Mouse (Mus musculus) frontal cortex, postnatal 10 days (tissue): ENCODE measurements at regions not wholly inside any gene's neighbourhood (a gene's known extent, or its start where the extent isn't known, plus 50 kb on each side); places are given as distances from the start of the nearest gene placed in this dataset.

ENCODE experiments used
- DNase-seq, 2 experiments: peaks; one replicate each; pipeline ENCODE4 v3.0.0; 2022; ENCODE audit warnings: low spot score in 2 of 2, mixed read lengths in 1 of 2

GRCm38 (mm10) chr3:8751356-8751755 lies 858.5 kb downstream of the Zfp704 start:
- DNase-seq, result no peak

DNA sequence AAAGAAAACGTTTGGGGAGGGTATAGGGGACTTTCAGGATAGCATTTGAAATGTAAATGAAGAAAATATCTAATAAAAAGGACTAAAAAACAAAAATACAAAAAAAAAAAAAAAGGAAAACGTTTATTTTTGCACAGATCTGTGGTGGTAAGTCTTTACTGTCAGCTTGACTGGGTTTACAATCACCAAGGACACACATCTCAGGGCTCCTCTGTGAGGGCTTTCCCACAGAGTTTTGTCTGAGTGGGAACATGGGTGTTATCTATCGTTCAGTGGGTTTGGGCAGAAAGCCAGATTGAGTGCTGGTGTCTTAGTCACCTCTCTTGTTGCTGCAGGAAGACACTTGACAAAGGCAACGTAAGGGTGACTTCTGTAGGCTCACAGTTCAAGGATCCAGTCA lies 859.0 kb downstream of the Zfp704 start:
- DNase-seq, result no peak

- DNase-seq, result no peak
Observed at GRCm38 (mm10) chr3:8750162-8750561, 859.7 kb downstream of the Zfp704 start.

DNA sequence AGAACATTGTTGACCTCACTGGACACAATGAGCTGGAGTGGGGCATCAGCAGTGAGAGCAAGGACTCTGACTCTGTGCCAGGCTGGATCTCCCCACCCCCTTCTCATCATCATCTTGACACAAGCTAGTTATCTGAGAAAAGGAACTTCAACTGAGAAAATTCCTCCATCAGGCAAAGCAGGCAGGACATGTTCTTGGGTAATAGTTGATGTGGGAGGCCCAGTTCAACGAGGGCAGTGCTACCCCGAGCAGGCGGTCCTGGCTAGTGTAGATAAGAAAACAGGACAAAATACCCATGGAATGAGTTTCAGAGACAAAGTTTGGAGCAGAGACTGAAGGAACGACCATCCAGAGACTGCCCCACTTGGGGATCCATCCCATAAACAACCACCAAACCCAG lies 862.7 kb downstream of the Zfp704 start:
- no peak for DNase-seq

GRCm38 (mm10) chr3:8746677-8747076 lies 863.2 kb downstream of the Zfp704 start:
- no peak for DNase-seq

- no peak for DNase-seq
Observed at GRCm38 (mm10) chr3:8746037-8746436, 863.8 kb downstream of the Zfp704 start.

GRCm38 (mm10) chr3:8744857-8745256 lies 865.0 kb downstream of the Zfp704 start:
- DNase-seq, result no peak

DNA sequence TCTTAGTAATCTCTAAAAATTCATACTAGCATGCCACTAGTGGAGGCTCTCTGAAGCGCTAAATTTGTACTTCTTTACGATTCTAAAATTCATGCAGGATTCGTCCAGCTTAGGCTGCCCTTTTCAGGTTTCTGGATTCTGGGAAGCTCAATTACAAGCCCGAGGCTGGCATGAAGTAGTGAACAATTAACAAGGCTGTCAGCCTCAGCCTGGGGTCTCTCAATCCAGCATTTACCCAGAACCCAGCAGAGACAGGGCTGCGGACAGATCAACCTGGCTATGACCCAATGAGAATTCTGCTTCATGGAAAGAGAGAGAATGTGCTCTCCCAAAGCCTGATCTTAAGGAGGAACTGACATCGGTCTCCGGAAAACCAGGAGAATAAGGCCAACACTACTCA lies 866.2 kb downstream of the Zfp704 start:
- no peak for DNase-seq

DNA sequence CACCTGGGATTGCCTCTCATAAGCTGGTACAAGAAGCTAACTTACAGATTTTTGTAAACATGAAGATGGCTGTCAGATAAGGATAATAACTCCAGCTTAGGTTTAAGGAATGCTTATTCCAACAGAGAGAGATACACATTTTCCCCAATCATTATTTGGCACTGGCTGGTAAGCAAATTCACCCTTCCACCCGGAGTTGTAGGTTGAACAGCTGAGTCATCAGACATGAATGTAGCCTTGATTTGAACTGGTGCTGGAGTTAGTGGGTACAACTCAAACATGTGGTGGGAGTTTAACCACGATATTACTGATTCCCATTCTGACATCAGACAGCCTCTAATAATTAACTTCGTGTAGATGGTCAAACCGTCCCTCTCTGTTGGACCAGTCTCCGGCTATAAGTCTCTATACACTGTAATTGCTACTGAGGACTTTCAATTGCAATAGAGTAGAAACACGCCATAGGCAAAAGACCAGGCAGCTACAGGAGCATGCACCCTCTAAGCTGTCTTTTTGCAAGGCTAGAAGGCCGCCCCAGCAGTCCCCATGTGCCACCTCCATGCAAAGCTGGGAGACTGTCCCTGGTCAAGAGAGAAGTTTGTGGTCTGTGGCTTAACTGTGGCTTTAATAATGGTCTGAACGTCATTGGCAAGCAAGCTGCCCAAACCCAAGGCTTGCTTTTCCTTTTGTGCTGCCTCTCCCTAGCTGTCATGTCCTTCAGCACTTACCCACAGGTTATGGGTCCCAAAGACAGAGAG lies 868.4 kb downstream of the Zfp704 start:
- no peak for DNase-seq

GRCm38 (mm10) chr3:8740710-8741109 lies 869.2 kb downstream of the Zfp704 start:
- DNase-seq, result no peak

DNA sequence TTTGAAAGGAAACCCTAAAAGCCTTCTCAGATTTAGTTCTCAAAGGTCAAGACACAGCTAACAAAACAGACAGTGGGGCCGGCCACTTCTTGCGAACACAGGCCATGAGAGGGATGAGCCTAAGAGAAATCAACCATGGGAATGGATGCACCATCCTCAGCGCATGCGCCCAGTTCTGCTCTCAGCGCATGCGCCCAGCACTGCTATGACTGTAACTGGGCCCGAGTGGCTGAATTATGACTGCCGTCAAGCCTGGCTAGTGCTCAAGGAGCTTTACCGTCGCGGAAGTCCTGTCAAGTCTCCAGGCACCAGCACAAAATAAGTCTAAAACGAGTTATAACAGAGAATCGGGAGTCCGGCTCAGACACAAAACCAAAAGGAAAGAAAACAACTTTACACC lies 870.6 kb downstream of the Zfp704 start:
- no peak for DNase-seq

DNA sequence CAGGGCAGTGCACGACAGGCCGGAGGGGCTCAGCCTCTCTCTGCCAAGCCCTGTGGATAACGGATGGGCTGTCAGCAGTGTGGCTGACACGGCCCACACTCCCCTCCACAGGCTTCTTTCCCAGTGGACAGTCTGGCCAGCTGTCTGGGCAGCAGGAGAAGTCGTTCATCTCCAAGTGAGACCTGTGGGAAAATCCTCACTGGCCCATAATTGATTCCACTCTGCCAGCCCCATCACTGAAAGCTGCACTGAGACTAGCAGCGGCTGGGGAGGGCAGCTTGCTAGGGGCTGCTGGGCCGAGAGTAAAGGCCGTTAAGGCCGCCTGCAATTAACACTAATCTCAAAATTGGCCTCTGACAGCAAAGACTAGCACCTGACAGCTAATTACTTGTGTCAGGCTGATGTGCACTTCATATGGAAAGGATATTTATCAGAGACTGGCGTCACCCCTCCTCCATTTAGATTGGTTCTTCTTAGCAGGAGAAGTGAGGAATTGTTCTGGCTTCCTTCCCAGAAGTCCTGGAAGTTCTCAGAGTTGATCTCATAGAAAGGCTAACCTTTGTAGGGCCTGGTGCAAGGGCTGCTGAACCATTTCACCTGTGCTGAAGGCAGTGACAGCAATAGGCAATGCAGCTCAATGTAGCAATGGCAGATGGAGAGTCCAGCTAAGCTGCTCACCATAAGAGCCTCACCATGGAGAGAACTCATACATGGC lies 873.5 kb downstream of the Zfp704 start:
- DNase-seq, result no peak

DNA sequence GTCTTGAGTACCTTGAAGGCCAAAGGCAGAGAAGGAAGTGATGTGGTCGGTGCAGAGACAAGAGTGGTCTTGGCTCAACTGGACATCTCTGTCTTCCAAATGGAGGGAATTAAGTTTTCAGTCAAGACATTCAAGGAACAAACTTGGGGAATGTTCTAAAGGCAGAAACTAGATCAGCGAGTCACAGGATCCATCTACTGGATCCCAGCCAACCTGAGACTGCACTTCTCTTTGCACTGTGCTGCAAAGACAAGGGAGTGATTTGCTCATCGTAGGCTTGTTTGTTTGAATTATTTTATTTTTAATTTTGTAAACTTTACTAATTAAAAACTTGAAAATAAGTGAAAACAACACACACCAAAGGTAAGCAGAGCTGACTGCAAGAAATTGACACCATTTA lies 875.8 kb downstream of the Zfp704 start:
- no peak for DNase-seq

GRCm38 (mm10) chr3:8731398-8731797 lies 878.5 kb downstream of the Zfp704 start:
- DNase-seq, result no peak

GRCm38 (mm10) chr3:8721628-8722594 lies 888.0 kb downstream of the Zfp704 start:
- DNase-seq, result no peak

GRCm38 (mm10) chr3:8720586-8721100 lies 889.2 kb downstream of the Zfp704 start:
- no peak for DNase-seq

GRCm38 (mm10) chr3:8718206-8718605 lies 891.7 kb downstream of the Zfp704 start:
- no peak for DNase-seq

DNA sequence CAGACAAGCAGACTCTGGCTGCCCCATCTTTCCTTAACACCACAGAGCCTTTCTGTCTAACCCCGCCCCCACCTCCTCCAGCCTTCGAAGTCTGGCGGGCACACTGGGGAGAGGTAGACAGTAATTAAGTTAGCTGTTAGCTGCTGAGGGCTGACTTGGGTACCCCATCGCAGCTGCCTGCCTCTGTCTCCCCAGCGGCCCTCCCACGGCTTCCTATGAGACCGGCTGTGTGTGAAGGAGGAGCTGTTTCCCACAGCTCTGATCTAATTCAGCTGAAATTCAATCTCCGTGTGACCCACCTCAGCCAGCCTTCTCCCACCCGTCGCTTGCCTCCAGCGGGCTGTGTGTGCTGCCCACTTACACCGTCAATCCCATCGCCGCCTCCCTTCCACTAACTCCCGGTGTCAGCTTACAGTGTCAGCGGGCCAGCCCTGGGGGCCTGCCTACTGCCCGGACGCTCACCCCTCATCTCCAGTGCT lies 892.5 kb downstream of the Zfp704 start:
- DNase-seq, result peak in 1 of 2 experiments; percentile 25
